In genomic region chr1:128697962-128698361, GRCm38 (mm10) we compare ENCODE assay signal across 12 mouse cellular contexts.
"Had no signal": no experiment of that assay in that cellular context is flagged by ENCODE, and none has a peak within 500 bp of the region (broad histone marks: within the 10 kb centered on the region; RNA-seq: fewer than 3 reads in every experiment).

No protein-coding gene starts in this region.

- DNase-seq: kidney, adult 2 months; kidney, postnatal 36 days; liver; lung, adult 18-20 months; lung, postnatal 14 days; lung, postnatal 4 days; right cerebral cortex, postnatal 14 days; right cerebral cortex, postnatal 4 days; thymus, postnatal 36 days had no signal

- ATAC-seq: liver, embryonic 12.5 days; midbrain, embryonic 13.5 days; midbrain, embryonic 16.5 days had no signal
